Mouse (Mus musculus) CD4-positive, CD25-positive, alpha-beta regulatory T cell, adult 2 months (primary cell): ENCODE results near the gene H6pd.

ENCODE experiments used
- DNase-seq: peaks from one replicate; pipeline ENCODE4 v3.0.0-alpha.2; 2012; ENCODE audit warnings: low read depth, low spot score

The H6pd gene

DNA sequence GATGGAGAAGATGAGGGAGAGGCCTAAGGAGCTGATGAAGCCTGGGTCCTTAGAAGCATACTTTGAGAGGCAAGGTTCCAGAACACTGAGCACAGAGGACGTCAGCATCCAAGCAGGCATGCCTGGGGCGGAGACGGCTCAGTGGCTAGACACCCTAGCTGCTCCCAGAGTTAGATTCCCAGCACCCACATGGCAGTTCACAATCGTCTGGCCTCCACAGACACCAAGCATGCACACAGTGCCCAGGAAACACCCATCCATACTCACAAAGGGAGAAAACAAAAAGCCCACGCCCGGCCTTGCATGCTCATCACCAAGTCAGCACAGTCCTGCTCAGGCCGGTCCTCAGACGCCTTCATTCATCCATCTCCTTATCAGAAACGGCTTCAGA lies 9.3 kb downstream of the H6pd start:
- DNase-seq: no peak

DNA sequence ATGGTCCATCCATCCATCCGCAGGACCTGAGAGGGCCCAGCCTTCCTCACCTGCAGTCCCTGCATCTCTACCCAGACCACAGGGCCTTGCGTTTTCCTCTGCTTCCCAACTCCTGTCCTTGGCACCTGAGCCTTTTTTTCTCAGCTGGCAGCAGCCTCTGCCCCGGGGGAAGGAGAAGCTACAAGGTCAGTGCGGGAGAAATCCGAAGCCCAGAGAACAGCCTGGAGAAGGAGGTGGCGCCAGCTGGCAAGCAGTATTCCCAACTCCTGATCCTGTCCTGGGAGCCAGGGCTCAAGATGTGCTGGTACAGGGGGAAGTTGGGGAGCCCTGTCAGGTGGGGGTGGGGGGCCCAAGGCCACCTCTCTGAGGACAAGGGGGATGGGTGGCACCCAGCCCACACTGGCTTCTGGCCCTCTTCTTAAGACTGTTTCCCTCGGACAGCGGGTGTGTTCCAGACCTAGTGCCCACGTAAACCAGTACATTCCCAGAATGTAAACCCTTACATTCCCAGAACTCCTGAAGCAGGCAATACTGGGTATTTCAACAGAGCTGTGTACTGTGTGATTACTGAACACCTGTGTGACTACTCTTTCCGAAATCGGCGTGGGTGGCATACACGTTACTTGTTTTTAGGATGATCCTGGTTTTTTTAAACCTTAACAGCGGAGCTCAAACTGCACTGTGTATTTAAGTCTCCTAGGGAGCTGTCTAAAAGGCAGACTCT lies 9.9 kb downstream of the H6pd start:
- no peak for DNase-seq

DNA sequence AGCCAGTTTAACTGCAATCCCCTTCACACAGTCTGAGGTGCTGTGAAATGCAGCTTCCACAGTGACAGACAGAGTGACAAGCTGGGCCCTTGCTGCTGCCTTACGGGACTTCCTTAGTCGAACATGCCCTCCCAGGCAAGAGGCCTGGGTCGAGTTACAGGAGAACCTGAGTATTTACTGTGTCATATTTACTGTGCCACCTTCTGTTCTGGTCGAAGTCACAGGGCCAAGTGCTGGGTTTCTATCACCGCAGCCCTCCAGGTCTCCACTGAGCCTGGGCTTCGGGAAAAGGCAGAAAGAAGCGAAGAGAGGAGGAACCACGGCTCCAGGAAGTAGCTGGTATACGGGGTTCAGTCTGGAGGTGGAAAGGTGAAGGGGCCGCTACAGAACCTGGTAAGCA lies 10.8 kb downstream of the H6pd start:
- DNase-seq: peak; percentile 22

DNA sequence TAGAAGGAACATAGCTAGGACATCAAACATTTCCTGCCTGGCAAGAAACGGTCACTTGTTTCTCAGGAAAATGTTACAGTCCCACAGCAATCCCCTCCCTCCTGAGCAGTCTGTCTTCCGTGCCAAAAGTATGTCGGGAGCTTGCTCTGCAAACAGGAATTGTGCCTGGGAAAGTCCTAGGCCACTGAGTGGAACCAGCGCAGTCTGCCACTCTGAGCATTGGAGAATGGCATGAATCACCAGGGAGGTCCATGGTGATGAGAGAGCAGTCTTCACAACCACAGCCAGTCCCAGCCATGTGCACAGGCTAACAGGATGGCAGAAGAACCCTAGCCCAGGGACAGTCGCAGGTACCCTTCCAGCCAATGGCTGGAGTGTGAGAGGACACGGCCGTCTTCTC lies 12.4 kb downstream of the H6pd start:
- DNase-seq: no peak

DNA sequence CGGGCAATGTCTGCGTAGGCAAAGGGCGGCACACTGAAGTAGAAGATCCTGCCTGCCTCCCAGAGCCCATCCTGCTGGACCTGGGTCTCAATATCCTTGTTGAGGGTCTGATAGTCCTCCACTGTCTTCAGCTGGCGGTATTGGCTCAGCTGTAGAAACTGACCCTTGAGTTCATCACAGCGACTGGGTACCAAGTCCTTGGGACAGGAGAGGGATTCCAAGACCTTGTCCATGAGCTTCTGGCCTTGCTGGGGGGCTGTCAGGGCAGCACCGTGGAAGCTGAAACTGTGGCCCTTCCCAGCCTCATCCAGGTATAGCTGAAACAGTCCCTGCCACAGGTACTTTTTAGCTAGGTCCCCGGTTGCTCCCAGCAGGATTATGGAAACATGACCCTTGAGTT lies 12.9 kb downstream of the H6pd start:
- DNase-seq: no peak

DNA sequence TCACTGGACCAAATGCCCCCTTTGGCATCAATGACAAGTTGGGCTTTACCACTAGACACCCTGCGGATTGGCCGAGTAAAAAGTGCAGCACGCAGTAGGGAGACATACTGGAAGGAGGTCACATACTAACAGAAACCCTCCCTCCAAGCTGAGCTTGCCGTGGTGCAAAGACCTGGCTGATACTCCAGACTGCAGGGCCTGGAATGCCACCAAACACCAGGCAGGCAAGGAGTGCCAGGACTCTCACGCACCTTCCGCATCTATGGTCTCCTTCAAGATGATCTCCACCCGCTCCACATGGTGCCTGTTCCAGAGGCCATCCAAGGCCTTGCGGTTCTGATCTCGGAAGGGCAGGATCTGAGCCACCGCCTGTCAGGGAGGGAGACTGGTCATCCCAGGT lies 14.6 kb downstream of the H6pd start:
- DNase-seq: no peak

DNA sequence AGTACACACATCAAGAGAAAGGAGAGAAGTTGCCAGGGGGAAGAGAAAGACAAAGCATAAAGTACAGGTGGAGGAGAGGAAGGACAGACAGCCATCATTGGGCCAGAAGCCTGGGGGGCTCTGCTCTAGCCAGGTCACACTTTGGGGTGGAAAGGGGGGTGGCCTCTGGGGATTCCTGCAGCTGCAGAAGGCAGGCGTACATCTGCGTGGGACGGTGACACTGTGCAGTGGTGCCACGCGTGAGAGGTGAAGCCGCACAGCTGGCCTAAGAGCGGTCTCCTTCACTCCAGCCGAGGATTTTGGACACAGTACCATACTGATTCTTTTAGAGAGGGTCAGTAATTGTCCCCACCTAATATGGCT lies 16.2 kb downstream of the H6pd start:
- DNase-seq: no peak

DNA sequence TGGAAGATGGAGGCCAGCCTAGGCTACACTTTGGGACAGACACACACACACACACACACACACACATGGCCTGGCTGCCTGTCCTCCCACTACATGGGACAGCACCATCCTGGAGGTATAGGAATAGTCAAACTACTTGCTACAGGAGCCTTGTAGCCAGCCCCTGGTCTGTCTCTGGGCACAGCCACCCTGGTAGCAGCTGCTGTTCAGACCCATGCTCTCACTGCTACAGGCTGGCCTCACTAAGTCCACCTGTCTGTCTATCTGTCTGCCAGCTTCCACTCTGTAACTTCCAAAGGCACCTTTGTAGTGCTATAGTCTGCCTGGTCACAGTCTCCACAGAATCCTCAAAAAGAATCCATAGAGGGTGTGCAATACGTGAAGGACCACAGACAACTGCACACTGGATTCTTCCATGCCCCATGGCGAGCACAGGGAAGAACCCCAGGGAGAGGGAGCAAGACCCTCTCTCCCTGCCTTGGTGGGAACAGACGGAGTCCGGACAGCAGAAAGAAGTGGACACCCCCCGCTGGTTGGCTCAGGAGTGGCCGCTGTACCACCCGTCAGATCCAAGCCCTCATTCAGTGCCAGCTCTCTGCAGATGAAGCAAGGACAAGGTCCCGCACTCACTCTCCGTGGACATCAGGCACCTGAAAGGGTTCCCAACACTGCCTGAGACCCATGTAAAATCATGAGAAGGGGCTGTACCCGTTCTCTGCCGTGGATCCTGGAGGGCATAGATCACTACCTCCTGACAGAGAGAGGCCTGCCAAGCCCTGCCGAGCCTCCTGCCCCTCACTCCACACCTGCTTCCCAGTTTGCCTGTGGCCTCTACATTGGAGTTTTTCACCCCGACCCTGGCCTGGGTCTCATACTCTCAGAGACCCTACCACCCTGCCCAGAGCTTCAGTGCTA lies 16.8 kb downstream of the H6pd start:
- DNase-seq: no peak

DNA sequence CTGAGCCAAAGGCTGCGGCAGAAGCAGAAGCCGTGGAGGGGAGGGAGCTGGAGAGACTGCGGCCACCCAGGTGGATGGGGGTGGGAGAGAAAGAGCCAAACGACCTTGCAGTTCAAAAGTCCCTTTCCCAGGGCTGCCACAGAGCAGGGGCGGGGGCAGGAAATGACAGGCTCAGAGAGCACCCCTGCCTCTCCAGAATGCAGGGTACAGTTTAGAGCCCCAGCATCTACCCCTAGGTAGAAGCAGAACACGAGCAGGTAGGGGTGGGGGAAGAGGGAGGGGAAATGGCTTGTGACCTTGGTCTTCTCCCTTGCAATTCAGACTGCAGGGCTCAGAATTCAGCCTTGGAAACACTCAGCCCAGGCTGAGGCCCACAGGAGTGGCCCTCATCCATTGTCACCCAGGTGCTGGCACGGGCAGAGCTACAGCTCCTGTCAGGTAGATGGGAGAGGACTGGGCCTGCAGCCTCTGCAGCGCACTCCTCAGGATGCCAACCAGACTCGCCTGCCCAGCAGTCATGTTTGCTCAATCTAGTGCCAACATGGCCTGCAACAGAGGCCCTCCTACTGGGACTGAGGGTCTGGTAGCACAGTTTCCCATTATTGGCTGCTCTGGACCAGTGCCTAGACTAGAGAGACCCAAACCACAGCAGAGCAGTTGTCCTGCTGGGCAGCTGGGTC lies 17.7 kb downstream of the H6pd start:
- peak; percentile 51 for DNase-seq

DNA sequence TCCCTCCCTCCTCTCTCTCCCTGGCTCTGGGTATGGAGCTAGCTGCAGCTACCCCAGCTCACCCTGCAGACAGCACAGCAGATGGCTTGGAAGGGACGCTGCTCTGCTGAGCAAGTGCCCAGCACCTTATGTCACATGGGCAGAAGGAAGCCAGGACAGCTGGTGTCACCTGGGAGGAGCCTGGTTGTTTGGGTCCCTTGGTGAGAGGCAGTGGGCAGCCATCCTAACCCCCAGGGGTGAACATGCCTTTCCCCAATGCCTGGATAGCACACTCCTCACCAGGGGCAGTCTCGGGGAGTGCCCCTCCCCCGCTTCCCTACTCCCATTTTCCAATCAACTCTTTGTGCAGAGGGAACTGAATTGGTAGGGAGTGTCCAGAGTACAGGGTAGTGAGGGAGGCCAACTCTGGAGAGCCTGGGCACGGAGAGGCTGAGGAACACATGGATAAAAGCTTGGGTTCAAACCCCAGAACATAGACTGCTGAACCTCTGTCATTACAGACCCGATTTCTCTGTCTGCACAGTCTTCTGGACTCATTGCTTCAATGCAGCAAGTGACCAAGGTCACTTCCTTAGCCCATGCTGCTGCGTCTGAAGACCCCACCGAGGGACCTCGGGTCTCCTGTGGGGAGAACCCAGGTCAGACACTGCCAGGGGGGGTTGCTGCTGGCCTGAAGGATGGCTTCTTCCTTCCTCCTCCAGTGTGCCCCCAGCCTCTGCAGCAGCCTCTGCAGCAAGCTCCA lies 18.4 kb downstream of the H6pd start:
- no peak for DNase-seq

DNA sequence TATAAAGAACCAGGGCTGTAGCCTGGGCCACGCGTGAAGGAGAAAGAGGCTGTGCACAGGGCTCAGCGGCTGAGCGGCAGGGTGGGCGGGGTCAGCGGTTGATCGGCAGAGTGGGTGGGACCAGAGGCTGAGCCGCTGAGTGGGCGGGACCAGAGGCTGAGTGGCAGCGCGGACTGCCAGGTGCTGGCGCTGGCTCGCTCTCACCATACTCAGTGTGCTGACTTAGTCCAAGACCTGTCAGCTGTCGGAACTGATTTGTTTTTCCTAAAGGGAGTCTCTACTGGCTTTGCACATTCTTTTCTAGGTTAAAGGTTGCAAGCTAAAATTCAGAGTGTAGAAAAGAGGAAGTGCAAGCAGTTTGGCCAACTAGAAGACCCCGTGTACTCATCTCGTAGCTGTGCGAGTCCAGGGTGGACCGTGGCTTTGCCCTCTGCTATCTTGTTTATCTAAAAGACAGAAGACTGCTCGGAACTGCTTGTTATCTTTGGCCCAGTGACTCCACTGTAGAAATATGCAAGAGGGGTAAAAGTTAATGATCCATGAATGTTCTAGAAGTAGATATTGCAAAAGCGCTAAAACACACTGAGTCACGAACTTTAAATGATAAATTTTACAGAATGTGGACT lies 19.8 kb downstream of the H6pd start:
- peak; percentile 94 for DNase-seq

DNA sequence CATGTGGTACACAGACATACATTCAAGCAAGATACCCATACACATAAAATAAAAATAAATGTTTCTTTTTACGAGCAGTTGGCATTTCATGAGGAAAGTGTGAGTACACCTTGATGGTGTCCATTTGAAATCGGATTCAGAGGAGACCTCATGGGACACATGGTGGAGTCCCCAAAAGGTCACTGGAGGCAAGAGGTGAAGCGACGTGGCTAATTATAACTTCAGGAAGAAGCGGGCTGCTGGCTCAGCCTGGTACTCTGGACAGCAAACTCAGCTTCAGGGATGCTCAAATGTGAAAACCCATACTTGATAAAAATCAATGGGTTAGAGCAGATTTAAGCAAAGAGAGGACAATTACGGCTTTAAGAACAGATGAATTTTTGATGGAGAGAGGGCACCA lies 20.5 kb downstream of the H6pd start:
- DNase-seq: no peak

DNA sequence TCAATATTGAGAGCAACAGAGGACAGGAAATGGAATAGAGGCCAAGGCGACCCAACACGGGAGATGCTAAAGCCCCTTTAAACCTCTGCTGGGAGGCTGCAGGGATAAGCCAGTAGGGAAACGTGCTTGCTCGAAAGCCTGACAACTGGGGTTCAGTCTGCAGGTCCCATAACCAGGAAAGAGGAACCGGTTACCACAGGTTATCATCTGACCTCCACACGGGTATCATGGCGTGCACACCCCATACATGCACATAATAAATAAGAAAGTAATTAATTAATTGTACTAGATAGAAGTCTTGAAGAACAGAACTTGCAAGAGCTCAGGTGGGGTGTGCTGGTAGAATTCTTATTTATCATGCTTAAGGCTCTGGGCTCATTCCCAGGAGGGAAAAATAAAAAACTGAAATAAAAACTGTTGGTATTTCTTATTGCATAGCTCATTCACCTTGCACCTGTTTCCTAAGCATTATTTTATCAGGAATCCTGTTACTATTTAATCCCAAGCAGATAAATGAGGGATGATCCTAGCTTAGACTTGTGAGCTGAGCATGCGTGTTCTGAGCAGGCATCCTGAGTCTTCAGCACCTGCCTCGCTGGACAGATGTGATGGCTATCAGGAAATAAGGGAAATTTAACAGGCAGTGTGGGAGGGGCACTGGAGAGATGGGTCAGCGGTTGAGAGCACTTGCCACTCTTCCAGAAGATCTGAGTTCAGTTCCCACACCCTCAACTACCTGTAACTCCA lies 22.0 kb downstream of the H6pd start:
- no peak for DNase-seq

DNA sequence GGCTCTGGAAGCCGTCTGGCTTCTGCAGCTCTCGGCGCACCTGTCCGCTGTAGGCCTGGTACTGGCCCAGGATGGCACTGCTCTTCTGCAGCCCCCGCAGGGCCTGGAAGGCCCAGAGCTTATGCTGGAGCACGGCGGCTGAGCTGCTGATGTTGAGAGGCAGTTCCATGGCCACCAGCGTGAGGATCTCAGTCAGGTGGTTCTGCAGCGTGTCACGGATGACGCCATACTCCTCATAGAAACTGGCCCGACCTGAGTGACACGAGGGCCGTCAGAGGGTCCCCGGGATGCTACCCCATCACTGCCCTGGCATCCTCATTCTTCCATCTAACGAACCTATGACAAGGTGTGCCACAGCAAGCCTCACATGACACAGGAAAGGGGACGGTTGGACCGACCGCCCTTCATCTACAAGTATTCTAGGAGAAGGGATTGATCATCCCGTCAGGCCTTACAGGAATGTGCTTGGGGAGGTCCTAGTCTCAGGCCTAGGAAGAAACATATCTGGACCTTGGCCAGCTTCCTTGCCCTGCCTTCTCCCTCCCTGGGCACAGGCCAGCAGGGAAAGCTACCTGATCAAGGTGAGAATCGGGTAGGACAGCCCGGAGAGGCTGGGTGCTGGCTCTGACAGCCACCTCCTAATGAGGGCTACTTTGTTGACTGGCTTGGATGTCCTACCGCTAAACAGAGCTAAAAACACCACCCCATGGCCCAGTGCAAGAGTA lies 24.7 kb downstream of the H6pd start:
- DNase-seq: no peak

DNA sequence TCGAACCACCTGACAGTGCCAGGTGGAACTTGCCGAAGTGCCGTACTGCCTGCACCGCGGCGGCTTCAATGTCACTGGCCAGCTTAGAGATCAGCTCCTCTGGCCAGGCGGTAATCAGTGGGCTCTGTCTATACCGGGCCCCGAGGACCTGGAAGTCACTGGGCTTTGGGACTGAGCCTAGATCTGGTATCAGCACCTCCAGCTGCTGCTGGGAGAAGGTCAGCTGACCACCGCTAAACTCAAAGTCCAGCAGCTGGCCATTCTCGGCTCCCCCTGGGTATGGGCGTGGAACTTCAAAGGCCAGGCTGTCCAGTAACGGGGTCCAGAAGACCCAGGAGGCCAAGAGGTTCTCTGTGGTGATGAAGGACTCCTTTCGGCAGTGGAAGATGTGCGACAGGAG lies 26.7 kb downstream of the H6pd start:
- no peak for DNase-seq

DNA sequence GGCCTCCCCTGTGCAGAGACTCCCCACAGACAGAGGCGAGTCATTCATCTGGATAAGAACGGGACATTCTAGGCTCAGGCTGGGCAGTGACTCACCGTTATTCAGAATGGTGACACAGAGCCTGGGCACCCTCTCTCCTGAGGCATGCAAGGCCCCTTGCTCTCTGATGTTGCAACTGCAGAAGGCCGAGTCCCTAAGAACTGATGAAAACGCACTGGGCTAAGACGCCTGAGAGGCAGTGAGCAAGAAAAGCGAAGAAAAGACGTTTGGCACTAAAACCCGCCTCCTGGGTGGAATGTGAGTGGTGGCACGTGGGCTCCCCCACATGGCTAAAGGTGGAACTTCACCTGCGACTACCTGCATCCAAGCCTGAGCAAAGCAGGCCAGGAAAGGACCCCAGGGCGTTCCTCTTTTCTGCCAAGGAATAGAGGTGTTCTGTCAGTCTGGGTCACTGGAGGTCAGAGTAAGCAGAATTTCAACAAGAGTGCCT lies 29.0 kb downstream of the H6pd start:
- peak; percentile 89 for DNase-seq

DNA sequence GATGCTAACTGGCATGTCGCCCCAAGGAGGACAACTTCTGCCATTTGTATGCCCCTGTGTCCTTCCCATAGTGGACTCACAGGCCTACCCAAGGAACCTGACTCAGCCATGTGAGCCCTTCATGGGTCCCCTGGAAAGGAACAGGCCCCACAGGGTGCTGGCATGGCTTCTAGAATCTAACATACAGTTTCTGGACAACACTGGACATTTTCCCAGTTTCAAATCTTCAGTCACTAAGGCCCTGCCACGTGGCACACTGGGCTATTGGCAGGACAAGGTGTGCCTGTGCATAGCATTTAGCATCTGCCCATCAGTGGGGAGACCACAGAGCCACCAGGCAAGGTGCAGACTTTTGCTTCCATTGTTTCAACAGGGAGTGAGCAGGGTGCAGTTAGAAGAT lies 30.0 kb downstream of the H6pd start:
- DNase-seq: no peak

DNA sequence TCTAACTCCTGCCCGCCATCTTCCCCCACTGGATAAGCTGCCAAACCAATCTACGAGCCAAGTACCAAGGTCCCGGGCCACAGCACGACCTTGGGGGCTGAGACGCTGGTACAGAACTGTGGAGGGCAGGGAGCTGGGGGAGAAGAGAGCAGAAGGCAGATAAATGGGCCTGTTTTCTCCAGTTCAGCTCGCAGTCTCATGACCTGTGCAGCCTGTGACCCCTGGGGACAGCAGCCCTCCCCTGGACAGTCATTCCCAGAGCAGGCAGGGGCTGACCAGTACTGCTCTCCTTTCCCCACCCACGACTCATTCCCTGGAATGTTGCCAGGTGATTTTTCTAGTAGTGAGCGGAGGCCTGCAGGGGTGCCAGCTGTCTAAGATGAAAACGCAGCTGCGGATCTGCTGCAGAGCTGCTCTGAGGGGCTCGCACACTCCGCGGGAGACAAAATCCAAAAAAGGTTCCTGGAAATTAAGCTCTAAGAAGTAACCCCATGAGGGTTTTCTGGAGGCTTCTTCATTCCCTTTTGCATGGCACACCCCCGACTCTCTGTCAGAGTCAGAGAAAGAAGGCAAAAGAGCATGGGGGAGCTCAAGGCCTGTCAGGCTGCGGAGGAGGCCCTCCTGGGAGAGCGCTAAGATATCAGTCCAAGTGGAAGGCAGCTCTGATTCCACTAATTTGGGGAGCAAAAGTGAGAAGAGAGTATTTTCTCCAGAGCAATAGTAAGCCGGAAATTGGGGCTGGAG lies 30.9 kb downstream of the H6pd start:
- DNase-seq: no peak

DNA sequence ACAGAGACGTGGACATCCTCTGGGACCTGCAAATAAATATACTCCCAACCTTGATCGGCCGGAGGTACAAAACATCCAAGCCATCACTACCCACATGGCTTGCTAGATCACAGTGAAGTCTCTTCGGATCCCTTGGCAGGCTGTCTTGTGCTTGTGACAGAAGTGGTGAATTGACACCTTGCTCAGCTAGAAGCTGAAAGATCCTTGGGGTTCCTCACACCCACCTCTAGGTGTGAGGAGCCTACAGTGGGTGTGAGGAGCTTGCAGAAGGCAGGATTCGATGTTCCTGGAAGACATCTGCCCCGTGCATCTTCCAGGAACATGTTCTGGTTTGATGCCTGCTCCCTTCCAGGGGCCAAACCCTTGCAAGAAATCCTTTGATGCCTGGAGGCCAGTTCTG lies 31.6 kb downstream of the H6pd start:
- no peak for DNase-seq
